Mouse (Mus musculus) midbrain, embryonic 16.5 days (tissue): Measurements from ENCODE around the gene Ntf5. TPM values are rescaled to one million over a fixed set of nuclear protein-coding genes. Genes with fewer than 3 reads are reported as not detected.

ENCODE experiments used
- ATAC-seq: fragments of 200-750 bp; cut with Nextera tagmentation; 2 replicates; pipeline ENCODE4 v1.8.0; 2017; ENCODE audit warnings: moderate TSS enrichment
- H3K27ac ChIP-seq: fragments of 300-500 bp; sonication (generic); 2 replicates; pipeline ENCODE4 v1.5.1; 2014; ENCODE audit warnings: mild to moderate bottlenecking, low read length, mixed read lengths
- H3K27me3 ChIP-seq: fragments of 300-500 bp; sonication (generic); 2 replicates; pipeline ENCODE4 v1.6.1; 2014; ENCODE audit warnings: low read depth, low read length, mixed read lengths; ENCODE audit not compliant: control insufficient read depth, insufficient read depth
- H3K36me3 ChIP-seq: fragments of 300-500 bp; sonication (generic); 2 replicates; pipeline ENCODE4 v1.6.1; 2014; ENCODE audit warnings: mild to moderate bottlenecking, low read length, moderate library complexity, mixed read lengths; ENCODE audit not compliant: control insufficient read depth, insufficient read depth
- H3K4me1 ChIP-seq: fragments of 300-500 bp; sonication (generic); 2 replicates; pipeline ENCODE4 v1.6.1; 2014; ENCODE audit warnings: mild to moderate bottlenecking, low read length, mixed read lengths; ENCODE audit not compliant: control insufficient read depth, insufficient read depth
- H3K4me2 ChIP-seq: fragments of 300-500 bp; sonication (generic); 2 replicates; pipeline ENCODE4 v1.6.1; 2014; ENCODE audit warnings: mild to moderate bottlenecking, low read length, mixed read lengths
- H3K4me3 ChIP-seq: fragments of 300-500 bp; sonication (generic); 2 replicates; pipeline ENCODE4 v1.5.1; 2014; ENCODE audit warnings: low read depth, mild to moderate bottlenecking, low read length, moderate library complexity, mixed read lengths
- H3K9ac ChIP-seq: fragments of 300-500 bp; sonication (generic); 2 replicates; pipeline ENCODE4 v1.6.1; 2014; ENCODE audit warnings: low read depth, low read length, mixed read lengths
- H3K9me3 ChIP-seq: fragments of 300-500 bp; sonication (generic); replicated peaks from 2 replicates; pipeline ENCODE4 v1.6.1; 2014; ENCODE audit warnings: mild to moderate bottlenecking, low read length, mixed read lengths; ENCODE audit not compliant: control insufficient read depth, poor library complexity, severe bottlenecking
- WGBS: fragments of 180-500 bp; shearing (Covaris S2); extraction: QIAGEN DNeasy Blood & Tissue Kit; methylation state at CpG from one replicate; pipeline ENCODE4 v1.1.7; 2014; 5-methylcytosine and 5-hydroxymethylcytosine counted together
- polyA plus RNA-seq: library from polyadenylated mRNA; unstranded; fragments of >200 nt; fragmentation: Nextera tagmentation; extraction: Ambion mirVana; gene quantifications from 2 replicates; pipeline ENCODE4 v1.2.1, GENCODE M21; 2015

The Ntf5 gene
- polyA plus RNA-seq, 1 experiment from 2014 or later = not detected

- no peak overlapping the region for H3K9ac ChIP-seq
- H3K4me2 ChIP-seq = no peak overlapping the region
- H3K4me1 ChIP-seq = peaks cover 9% of the 10 kb centered on the region
- ATAC-seq = no peak
- H3K4me3 ChIP-seq = no peak overlapping the region
- no peaks in the 10 kb centered on the region for H3K9me3 ChIP-seq
- no peaks in the 10 kb centered on the region for H3K36me3 ChIP-seq
- WGBS = 88% methylated on average over 17 of the region's 17 CpGs
- peaks cover 84% of the 10 kb centered on the region for H3K27me3 ChIP-seq
- H3K27ac ChIP-seq = no peak overlapping the region
Observed at GRCm38 (mm10) chr7:45408949-45409348, 4.5 kb upstream of the Ntf5 start.

DNA sequence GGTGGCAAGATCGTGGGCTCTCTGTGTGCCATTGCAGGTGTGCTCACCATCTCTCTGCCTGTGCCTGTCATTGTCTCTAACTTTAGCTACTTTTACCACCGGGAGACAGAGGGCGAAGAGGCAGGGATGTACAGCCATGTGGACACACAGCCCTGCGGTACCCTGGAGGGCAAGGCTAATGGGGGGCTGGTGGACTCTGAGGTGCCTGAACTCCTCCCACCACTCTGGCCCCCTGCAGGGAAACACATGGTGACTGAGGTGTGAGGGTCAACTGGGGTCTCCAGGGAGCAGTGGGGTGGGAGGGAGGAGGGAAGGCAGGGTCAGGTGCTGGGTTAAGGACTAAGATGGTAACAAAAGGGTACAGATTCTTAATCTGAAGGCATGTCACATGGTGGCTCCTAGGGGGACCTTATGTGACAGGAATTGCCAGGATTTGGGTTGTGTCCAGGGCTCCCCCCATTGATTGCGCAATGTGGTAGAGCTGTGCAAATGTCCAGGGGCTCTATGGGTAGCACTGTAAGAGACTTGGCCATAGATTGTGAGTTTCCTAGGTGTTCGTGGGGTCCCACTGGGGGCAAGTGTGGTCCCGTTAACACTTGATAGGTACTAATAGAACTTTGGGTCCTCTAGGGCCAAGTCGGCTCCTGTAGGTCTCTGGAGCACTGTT, 3.9 kb upstream of the Ntf5 start:
- no peak overlapping the region for H3K27ac ChIP-seq
- H3K36me3 ChIP-seq = no peaks in the 10 kb centered on the region
- H3K4me2 ChIP-seq = no peak overlapping the region
- H3K4me3 ChIP-seq = no peak overlapping the region
- no peaks in the 10 kb centered on the region for H3K9me3 ChIP-seq
- peaks cover 91% of the 10 kb centered on the region for H3K27me3 ChIP-seq
- H3K9ac ChIP-seq = no peak overlapping the region
- ATAC-seq = no peak
- H3K4me1 ChIP-seq = peaks cover 9% of the 10 kb centered on the region
- 88% methylated on average over 8 of the region's 8 CpGs for WGBS

GRCm38 (mm10) chr7:45412421-45412820, 1.1 kb upstream of the Ntf5 start:
- Histone ChIP-seq H3K27ac (no peak overlapping the region), H3K4me3 (no peak overlapping the region)
- WGBS = 91% methylated on average over 2 of the region's 2 CpGs

GRCm38 (mm10) chr7:45413864-45414739, 607 bp downstream of the Ntf5 start:
- no peak for ATAC-seq
- peaks cover 7% of the 10 kb centered on the region for H3K4me1 ChIP-seq
- peak overlapping the region; percentile 87 for H3K4me2 ChIP-seq
- no peaks in the 10 kb centered on the region for H3K9me3 ChIP-seq
- peak overlapping the region; percentile 51 for H3K4me3 ChIP-seq
- WGBS = 2% methylated on average over 23 of the region's 27 CpGs
- peak overlapping the region; percentile 67 for H3K9ac ChIP-seq
- peaks cover 93% of the 10 kb centered on the region for H3K27me3 ChIP-seq
- no peak overlapping the region for H3K27ac ChIP-seq
- no peaks in the 10 kb centered on the region for H3K36me3 ChIP-seq

More at GRCm38 (mm10) chr7:45412421-45412820, 1.1 kb upstream of the Ntf5 start:
- Histone ChIP-seq H3K9me3 (no peaks in the 10 kb centered on the region), H3K9ac (no peak overlapping the region), H3K4me1 (peaks cover 7% of the 10 kb centered on the region), H3K36me3 (no peaks in the 10 kb centered on the region), H3K27me3 (peaks cover 93% of the 10 kb centered on the region), H3K4me2 (no peak overlapping the region)
- no peak for ATAC-seq

GRCm38 (mm10) chr7:45414740-45415224, 1.3 kb downstream of the Ntf5 start:
- Histone ChIP-seq H3K9ac (no peak overlapping the region), H3K4me1 (peaks cover 7% of the 10 kb centered on the region), H3K27me3 (peaks cover 91% of the 10 kb centered on the region), H3K9me3 (no peaks in the 10 kb centered on the region), H3K4me2 (no peak overlapping the region), H3K36me3 (no peaks in the 10 kb centered on the region), H3K27ac (no peak overlapping the region), H3K4me3 (no peak overlapping the region)
- 42% methylated on average over 12 of the region's 12 CpGs for WGBS
- no peak for ATAC-seq

DNA sequence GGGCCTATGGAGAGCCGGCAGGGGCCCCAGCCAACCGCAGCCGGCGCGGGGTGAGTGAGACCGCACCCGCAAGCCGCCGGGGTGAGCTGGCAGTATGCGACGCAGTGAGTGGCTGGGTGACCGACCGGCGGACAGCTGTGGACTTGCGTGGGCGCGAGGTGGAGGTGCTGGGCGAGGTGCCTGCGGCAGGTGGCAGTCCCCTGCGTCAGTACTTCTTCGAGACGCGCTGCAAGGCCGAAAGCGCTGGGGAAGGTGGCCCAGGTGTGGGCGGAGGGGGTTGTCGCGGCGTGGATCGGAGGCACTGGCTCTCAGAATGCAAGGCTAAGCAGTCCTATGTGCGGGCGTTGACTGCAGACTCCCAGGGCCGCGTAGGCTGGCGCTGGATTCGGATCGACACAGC, 2.1 kb downstream of the Ntf5 start:
- ATAC-seq = no peak
- Histone ChIP-seq H3K9ac (no peak overlapping the region), H3K27ac (no peak overlapping the region), H3K4me2 (peak overlapping the region; percentile 33), H3K9me3 (no peaks in the 10 kb centered on the region), H3K4me3 (no peak overlapping the region), H3K27me3 (peaks cover 91% of the 10 kb centered on the region), H3K4me1 (peaks cover 7% of the 10 kb centered on the region), H3K36me3 (no peaks in the 10 kb centered on the region; the same call in 1 of the 2 replicates)
- WGBS = 14% methylated on average over 37 of the region's 37 CpGs

DNA sequence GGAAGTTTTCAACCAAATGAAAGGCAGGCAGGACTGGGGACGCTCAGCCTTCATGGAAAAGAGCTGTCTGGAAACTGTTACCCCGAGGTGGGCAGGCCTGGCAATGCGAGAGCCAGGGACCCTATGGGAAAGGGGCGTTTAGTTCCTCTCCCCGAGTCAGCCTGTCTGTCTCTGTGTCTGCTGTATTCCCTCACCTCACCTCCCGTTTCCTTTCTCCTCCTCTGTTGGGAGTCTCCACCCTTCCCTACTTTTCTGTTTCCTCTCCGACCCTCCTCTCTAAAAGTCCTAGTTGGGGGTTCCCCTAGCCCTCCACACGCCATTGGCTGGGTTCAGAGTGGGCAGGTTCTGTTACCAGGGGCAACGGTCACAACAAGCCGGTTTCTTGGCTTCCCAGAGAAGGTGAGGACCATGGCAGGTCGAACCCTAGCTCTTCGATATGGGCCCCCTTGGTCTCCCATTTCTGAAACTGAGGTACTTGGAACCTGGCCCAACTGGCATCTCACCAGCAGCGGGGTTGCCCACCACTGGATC, 4.5 kb downstream of the Ntf5 start:
- WGBS = 14% methylated on average over 13 of the region's 13 CpGs

GRCm38 (mm10) chr7:45419859-45420614, 6.5 kb downstream of the Ntf5 start:
- Histone ChIP-seq H3K27ac (no peak overlapping the region), H3K4me3 (no peak overlapping the region), H3K4me2 (no peak overlapping the region), H3K36me3 (peaks cover 36% of the 10 kb centered on the region), H3K27me3 (peaks cover 58% of the 10 kb centered on the region), H3K4me1 (no peaks in the 10 kb centered on the region), H3K9me3 (no peaks in the 10 kb centered on the region), H3K9ac (no peak overlapping the region)
- ATAC-seq = no peak
- 13% methylated on average over 27 of the region's 27 CpGs for WGBS

More for the DNA sequence above, 4.5 kb downstream of the Ntf5 start:
- ATAC-seq = no peak
- no peak overlapping the region for H3K4me3 ChIP-seq
- H3K9ac ChIP-seq = no peak overlapping the region
- peaks cover 7% of the 10 kb centered on the region for H3K4me1 ChIP-seq
- no peak overlapping the region for H3K27ac ChIP-seq
- no peak overlapping the region for H3K4me2 ChIP-seq
- no peaks in the 10 kb centered on the region for H3K9me3 ChIP-seq
- peaks cover 78% of the 10 kb centered on the region for H3K27me3 ChIP-seq
- H3K36me3 ChIP-seq = peaks cover 18% of the 10 kb centered on the region
